Mouse (Mus musculus) adrenal gland, postnatal 10 days (tissue): Measurements from ENCODE around the gene Pde6d. TPM values are rescaled to one million over a fixed set of nuclear protein-coding genes. Genes with fewer than 3 reads are reported as not detected.
A peak's percentile ranks its signal among the peaks of the same experiment; 100 is the strongest.

ENCODE experiments used
- DNase-seq: peaks from one replicate; pipeline ENCODE4 v3.0.0; 2021; ENCODE audit warnings: mixed read lengths
- long read RNA-seq, 2 experiments: library from polyadenylated mRNA; stranded (forward); transcript quantifications; one replicate each; pipeline ENCODE4 v2.0.0; 2021
- total RNA-seq, 2 experiments: library from RNA; stranded (reverse); gene quantifications; 2 replicates each; pipeline ENCODE4 v1.2.3; 2021

Pde6d gene
- total RNA-seq, result 10 to 100 TPM; 28.8 to 32.8 TPM
- long read RNA-seq, experiment 1, transcript Pde6d-201 (5 exons, 1,159 nt), result major isoform, 49 of 58 reads
- long read RNA-seq, experiment 1, partial matches to known transcripts, result 0 of 58 reads
- long read RNA-seq, experiment 1, other reads (novel, unspliced or antisense), result 8 of 58 reads
- long read RNA-seq, experiment 2, transcript Pde6d-201 (5 exons, 1,159 nt), result major isoform, 29 of 36 reads
- long read RNA-seq, experiment 2, partial matches to known transcripts, result 0 of 36 reads
- long read RNA-seq, experiment 2, other reads (novel, unspliced or antisense), result 7 of 36 reads

DNA sequence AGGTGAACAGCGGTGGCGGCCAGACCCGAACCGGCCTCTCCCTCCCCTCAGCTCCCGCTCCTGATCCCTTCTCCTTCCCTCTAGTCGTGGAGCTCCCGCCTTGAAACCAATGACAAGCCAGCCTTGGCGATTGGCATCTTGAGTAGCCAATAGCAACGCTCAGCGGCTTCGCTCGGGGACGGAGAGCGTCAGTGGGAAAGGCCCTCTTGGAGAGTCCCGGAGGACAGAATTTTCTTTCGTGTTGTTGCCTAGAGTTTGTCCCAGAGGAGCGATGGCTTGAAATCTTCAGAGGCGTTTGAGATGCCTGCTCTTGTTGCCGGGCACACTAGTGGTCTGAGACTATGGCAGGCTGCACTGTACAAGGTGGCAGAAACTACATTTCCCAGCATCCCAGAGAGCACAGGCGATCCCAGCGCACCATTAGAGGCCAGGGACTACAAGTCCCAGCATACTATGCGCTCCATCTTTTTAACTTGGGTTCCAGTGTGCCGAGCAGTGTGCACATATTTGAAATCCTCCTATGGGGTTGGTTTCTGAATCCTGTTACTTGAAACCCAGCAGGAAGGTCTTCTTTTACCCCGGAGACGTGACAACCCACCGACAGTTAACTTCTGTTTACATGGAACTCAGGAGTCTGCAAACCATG lies at the start of gene Pde6d, which contains the start of gene Cops7b:
Gene Pde6d, minus strand, starts transcription at position 179 of the 646 bp plus-strand sequence.
Gene Cops7b, plus strand, starts transcription at position 454 of the 646 bp plus-strand sequence.
- peak; percentile 96 for DNase-seq

DNA sequence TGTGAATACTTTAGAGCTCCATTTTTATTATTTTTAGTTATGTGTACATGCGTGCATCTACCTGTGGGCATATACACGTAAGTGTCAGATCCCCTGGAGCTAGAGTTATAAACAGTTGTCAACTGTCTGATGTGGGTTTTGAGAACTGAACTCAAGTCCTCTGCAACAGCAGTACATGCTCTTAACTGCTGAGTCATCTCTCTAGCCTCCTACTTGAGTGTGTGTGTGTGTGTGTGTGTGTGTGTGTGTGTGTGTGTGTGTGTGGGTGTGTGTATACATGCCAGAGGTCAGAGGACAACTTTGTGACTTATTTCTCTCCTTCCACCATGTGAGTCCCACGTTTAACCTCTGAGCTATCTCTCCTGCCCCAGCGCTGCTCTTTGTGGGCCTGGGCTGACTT lies 48.1 kb upstream of the Pde6d start:
- DNase-seq, result no peak

DNA sequence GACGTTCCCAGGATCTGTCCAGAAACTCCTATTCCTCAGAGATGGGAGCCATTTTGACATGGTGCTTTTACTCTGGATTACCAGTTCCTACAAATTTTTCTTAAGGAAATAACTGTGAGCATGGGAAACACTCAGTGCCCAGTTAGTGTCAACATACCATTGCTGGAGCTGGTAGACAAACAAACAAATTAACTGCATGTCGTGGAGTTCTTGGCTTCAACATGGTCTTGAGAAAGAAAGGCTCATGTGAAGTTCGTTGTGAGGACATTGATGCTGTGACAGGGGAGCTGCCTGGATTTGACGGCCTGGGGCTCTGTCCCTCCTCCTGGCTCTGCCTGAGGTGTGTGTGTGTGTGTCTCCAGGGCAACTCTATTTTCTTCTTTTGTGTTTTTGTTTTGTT lies 47.5 kb upstream of the Pde6d start:
- DNase-seq, result no peak

DNA sequence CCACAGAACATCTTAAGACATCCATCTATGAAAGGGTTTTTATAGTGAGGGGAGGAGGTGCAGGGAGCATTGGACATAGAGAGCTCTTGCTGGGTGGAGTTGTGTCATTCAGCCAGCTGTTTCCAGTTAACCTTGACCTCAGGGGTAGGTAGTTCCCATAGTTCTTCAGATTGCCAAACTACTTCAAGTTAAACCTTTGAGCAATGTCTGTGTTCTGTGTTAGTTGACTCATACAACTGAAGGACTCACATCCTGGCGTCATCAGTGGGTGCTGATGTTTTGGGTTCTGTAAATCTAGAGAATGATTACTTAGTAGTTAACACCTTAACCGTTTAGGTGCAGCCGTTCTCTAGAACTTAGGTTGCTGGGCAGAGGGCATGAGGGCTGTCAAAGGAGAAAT lies 45.8 kb upstream of the Pde6d start:
- peak; percentile 24 for DNase-seq

GRCm38 (mm10) chr1:86623001-86624000 lies 40.9 kb upstream of the Pde6d start:
- no peak for DNase-seq

DNA sequence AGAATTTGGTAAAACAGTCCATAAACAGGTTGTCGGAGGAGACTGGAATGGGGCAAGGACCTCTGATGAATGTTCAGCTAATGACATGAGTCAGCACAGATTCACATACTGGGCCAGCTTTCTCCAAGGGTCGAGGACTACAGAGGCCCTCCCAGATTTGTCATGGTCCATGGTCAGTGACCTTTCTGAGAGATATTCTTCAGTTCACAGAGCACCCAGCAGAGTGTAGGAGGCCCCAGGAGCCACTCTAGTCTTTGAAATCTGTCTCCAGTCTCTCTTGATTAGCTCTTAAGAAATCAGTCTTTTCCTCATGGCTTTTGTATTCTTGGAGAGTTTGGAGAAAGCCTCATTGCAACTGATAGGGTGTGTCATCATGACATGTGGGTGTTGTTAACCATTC lies 39.9 kb upstream of the Pde6d start:
- peak; percentile 29 for DNase-seq

GRCm38 (mm10) chr1:86618454-86619125 lies 36.2 kb upstream of the Pde6d start:
- DNase-seq, result peak; percentile 82

GRCm38 (mm10) chr1:86614269-86614668 lies 31.8 kb upstream of the Pde6d start:
- DNase-seq, result no peak

- DNase-seq, result no peak
Measured at GRCm38 (mm10) chr1:86612081-86612480, 29.7 kb upstream of the Pde6d start.

GRCm38 (mm10) chr1:86610954-86611353 lies 28.5 kb upstream of the Pde6d start:
- DNase-seq, result no peak

GRCm38 (mm10) chr1:86600117-86600516 lies 17.7 kb upstream of the Pde6d start:
- DNase-seq, result no peak

DNA sequence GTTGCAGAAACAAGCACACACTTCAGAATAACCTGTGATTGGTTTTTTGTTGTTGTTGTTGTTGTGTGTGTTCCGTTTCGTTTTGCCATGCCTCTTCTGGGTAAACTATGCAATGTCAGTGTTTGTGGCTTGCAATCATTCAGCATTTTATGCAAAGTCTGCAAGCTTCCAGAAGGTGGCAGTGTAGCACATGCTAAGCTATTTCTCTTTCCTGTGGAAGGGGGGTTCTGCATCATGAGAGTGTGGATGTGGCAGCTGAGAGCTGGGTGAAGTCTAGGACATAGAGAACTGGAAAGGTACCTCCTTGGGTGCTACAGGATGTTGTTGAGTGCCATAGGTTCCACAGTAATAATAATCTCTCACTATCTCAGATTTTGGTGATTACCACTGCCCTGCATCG lies 16.1 kb upstream of the Pde6d start:
- DNase-seq, result peak; percentile 20

- no peak for DNase-seq
Measured at GRCm38 (mm10) chr1:86596512-86596911, 14.1 kb upstream of the Pde6d start.

DNA sequence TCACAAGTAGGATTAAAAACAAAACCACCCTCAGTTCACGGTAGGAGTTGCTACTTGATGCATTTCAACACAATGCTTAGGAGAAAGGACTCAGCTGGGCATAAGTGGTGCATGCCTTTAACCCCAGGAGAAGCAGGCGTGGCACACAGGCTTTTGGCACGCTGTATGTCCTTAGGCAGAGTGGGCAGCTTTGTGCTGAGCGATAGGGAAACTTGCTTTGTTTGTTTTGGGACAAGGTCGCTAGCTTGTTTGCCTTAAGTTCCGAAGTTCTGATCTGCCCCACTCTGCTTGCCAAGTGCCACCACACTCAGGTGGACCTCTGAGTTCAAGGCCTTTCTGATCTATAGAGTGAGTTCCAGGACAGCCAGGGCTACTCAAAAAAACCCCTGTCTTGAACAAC lies 12.9 kb upstream of the Pde6d start:
- DNase-seq, result no peak

DNA sequence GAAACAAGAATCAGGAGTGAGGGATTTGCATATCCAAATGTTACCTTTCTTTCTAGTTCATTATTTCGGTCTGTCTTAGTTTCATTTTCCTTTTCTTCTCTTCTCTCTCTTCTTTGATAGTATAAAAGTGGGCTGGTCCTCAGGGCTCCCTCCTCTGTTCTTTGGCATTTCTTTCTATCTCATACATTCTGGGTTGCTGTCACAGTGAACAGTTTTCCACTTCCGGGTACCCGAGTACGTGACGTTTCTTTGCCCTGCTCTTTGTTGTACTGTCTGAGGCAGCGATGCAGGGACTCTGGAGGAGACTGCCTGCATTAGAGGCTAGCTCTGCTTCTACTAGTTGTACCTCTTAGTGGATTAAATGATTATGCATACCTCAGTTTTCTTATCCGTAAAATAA lies 12.1 kb upstream of the Pde6d start:
- DNase-seq, result no peak

DNA sequence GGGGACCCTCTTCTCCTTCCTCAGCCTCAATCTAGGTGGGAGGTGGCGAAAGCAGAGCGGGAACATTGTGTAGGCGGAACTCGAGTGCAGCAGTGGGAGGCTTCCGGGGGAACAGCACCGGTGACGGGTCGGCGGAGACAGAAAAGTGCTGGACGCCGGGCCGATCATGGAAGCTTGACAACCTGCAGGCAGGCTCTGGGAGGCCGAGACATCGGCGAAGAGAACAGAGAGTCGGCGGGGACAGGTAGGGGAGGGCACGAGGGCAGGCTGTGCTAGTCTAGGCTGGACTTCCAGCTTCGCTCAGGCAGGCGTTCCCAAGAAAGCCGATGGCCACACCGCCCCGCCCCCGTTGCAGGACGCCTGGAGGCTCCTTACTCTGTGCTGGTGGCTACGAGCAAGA lies 4.6 kb upstream of the Pde6d start:
- DNase-seq, result peak; percentile 89

GRCm38 (mm10) chr1:86583709-86584108 lies 1.3 kb upstream of the Pde6d start:
- DNase-seq, result no peak

DNA sequence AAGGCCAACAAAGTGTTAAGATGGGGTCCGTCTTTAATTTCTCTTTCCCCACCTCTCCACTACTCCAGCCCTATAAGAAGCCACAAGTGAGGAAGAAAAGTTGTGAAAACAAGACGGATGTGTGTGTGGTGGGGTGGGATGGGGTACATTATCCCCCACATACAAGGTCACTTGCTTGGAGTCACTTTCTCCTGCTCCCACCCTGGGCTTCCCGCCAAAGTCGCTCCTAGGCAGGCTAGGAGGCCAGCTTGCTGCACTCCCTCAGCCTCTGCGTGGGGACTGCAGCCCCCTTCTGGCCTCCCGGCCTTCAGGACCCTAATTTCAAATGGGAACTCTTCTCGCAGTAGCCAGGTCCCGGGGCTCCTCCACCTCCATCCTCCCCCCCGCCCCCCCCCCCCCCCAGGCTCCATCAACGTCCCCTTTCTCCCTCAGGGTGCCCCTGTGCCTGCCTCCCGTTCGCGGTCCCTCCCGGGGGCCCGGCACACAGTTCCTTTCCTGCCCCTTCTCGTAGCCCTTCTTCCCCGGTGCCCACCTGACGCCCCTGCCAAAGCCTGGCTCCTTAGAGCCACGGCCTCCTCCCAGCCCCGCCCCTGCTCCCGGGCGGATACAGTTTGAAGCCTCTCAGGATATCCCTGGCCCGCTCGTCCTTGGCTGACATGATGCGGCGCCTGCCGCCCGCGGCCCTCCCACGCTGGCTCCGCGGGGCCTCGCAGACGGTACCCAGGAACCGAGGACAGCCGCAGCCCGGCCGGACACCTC lies 558 bp downstream of the Pde6d start:
- DNase-seq, result peak; percentile 35

DNA sequence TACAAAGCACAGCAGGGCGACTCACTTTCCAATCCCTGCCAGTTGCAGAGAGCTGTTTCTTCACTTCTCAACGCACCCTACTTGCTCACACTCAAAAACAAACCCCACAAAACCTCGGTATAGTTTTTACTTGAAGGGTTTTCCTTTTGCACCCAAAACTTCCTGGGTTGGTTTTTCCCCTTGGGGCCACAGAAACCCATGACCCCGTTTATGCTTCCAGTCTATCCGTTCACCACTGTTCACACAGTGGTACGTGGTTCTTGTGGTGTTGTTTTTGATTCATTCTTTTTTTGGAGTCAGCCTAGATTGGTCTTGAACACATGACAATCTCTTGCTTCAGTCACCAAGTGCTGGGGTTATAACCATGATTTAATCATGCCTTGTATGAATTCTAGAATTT lies 2.0 kb downstream of the Pde6d start:
- DNase-seq, result no peak

DNA sequence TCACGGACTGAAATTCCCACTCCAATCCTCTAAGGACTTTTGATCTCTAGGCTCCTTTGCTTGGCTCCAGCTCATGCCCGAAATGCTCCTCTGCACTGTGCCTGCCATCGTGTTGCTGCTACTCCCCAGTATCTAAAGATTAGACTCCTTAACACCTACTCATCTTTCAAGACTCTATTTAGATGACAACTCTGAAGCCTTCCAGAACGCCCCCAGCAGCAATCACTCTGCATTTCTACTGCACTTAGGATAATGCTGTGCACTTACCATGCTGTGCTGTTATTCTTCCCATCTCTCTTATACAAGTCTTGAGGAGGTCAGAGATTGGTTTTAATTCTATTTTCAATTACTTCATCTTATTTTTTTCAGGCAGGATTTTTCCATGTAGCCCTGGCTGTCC lies 10.5 kb downstream of the Pde6d start:
- DNase-seq, result no peak

- DNase-seq, result no peak
Measured at GRCm38 (mm10) chr1:86571381-86571780, 11.0 kb downstream of the Pde6d start.
